Mouse (Mus musculus): ENCODE data around the gene Gnai2. TPM values are rescaled to one million over a fixed set of nuclear protein-coding genes. Genes with fewer than 3 reads are reported as not detected.

The Gnai2 gene
- polyA plus RNA-seq, 1 experiment = 283 TPM

GRCm38 (mm10) chr9:107646975-107647374 is 11.8 kb upstream of the Gnai2 start:
- TF ChIP-seq CTCF (IDR thresholded peaks at IDR 0.05; ENCODE audit: extremely low read depth, insufficient read depth, low read length) (no peak), POLR2A (IDR thresholded peaks at IDR 0.05; ENCODE audit: extremely low read depth, insufficient read depth, low read length) (no peak)
- no peak overlapping the region for H3K27ac ChIP-seq (ENCODE audit: insufficient read depth, low read length)
- no peaks in the 10 kb centered on the region for H3K4me1 ChIP-seq (ENCODE audit: control insufficient read depth, insufficient read depth, low read length)

DNA sequence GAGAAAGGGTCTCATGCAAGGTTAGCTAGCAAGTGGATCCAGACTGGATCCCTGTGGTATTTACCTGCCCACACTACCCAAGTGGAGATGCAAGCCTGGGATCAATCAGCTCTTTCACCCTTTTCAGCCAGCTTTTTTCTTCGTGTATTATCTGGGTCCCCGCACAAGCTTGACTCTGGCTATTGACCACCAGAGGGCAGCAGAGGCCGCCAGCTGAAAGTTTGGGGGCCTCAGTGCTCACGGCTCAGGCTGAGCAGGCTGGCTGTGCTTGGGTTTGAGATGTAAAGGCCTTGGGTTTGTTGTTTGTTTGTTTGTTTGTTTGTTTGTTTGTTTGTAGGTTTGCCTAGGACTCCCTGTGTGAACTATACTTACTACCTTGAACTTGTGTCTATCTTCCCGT is 10.4 kb upstream of the Gnai2 start:
- H3K4me3 ChIP-seq (ENCODE audit: insufficient read depth, low read length) = no peak overlapping the region
- no peaks in the 10 kb centered on the region for H3K4me1 ChIP-seq (ENCODE audit: control insufficient read depth, insufficient read depth, low read length)

More at GRCm38 (mm10) chr9:107646975-107647374, 11.8 kb upstream of the Gnai2 start:
- H3K4me3 ChIP-seq (ENCODE audit: insufficient read depth, low read length) = no peak overlapping the region

GRCm38 (mm10) chr9:107645153-107645510 is 10.0 kb upstream of the Gnai2 start:
- Histone ChIP-seq H3K4me3 (ENCODE audit: insufficient read depth, low read length) (no peak overlapping the region; the same call in 1 of the 2 replicates), H3K27ac (ENCODE audit: insufficient read depth, low read length) (no peak overlapping the region), H3K4me1 (ENCODE audit: control insufficient read depth, insufficient read depth, low read length) (no peaks in the 10 kb centered on the region)
- TF ChIP-seq POLR2A (IDR thresholded peaks at IDR 0.05; ENCODE audit: extremely low read depth, insufficient read depth, low read length) (no peak), CTCF (IDR thresholded peaks at IDR 0.05; ENCODE audit: extremely low read depth, insufficient read depth, low read length) (no peak)

More for the DNA sequence above, 10.4 kb upstream of the Gnai2 start:
- no peak overlapping the region for H3K27ac ChIP-seq (ENCODE audit: insufficient read depth, low read length)
- TF ChIP-seq POLR2A (IDR thresholded peaks at IDR 0.05; ENCODE audit: extremely low read depth, insufficient read depth, low read length) (no peak), CTCF (IDR thresholded peaks at IDR 0.05; ENCODE audit: extremely low read depth, insufficient read depth, low read length) (peak; percentile 88)

- no peaks in the 10 kb centered on the region for H3K4me1 ChIP-seq (ENCODE audit: control insufficient read depth, insufficient read depth, low read length)
- H3K27ac ChIP-seq (ENCODE audit: insufficient read depth, low read length) = no peak overlapping the region
- TF ChIP-seq POLR2A (IDR thresholded peaks at IDR 0.05; ENCODE audit: extremely low read depth, insufficient read depth, low read length) (peak; percentile 71; the same call in 1 of the 2 replicates), CTCF (IDR thresholded peaks at IDR 0.05; ENCODE audit: extremely low read depth, insufficient read depth, low read length) (peak; percentile 75)
- peak overlapping the region; percentile 19 for H3K4me3 ChIP-seq (ENCODE audit: insufficient read depth, low read length)
Observed at GRCm38 (mm10) chr9:107644495-107645152, 9.5 kb upstream of the Gnai2 start.

DNA sequence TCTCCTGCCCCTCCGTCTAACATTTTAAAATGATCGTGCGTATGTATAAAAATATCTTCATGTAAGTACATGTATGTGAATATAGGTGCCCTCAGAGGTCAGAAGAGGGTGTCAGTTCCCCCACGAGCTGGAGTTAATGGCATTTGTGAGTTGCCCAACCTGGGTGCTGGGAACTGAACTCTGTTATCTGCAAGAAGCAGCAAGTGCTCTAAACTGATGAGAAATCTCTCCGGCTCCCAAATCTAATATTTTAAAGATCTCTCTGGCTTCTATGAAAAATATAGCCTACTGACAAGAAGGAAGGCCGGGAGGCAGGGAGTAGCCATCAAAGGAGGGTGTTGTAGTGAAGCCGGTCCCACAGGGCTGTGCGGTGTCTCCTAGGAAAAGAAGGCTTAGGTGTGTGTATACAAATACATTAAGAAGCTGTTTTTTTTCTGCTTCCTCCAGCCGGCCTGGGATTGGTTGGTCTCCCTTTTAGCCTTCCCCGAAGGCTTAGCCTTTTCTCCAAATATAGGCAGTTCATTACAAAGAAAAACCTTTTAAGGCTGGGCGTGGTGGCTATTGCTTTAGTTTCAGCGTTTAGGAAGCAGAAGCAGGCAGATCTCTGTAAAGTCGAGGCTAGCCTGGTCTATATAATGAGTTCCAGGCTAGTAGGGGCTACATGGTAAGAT is 8.5 kb upstream of the Gnai2 start:
- peak overlapping the region; percentile 19; the same call in 1 of the 2 replicates for H3K4me3 ChIP-seq (ENCODE audit: insufficient read depth, low read length)
- no peak overlapping the region for H3K27ac ChIP-seq (ENCODE audit: insufficient read depth, low read length)
- no peak for TF ChIP-seq POLR2A (IDR thresholded peaks at IDR 0.05; ENCODE audit: extremely low read depth, insufficient read depth, low read length)
- TF ChIP-seq CTCF (IDR thresholded peaks at IDR 0.05; ENCODE audit: extremely low read depth, insufficient read depth, low read length) = no peak
- H3K4me1 ChIP-seq (ENCODE audit: control insufficient read depth, insufficient read depth, low read length) = no peaks in the 10 kb centered on the region

DNA sequence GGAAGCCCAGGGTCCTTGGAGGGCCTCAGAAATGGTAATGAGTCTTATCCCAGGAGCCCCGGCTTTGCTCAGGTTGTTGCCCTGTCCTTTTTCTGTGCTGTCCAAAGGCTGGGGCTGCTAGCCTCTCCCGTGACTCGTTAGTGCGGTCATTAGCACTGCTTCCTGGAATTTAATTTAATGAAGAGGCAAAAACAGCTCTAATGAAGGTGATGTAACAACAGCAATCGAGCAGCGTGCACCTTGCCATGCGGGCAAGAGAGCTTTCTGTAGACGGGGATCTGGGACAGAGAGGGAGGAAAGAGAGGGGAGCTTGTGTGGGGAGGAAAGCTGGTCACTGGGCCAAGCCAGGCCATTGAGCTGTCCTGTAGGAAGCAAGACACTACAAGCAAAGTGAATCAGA is 6.5 kb upstream of the Gnai2 start:
- H3K4me3 ChIP-seq (ENCODE audit: insufficient read depth, low read length) = no peak overlapping the region
- H3K4me1 ChIP-seq (ENCODE audit: control insufficient read depth, insufficient read depth, low read length) = no peaks in the 10 kb centered on the region
- no peak for TF ChIP-seq CTCF (IDR thresholded peaks at IDR 0.05; ENCODE audit: extremely low read depth, insufficient read depth, low read length)
- H3K27ac ChIP-seq (ENCODE audit: insufficient read depth, low read length) = no peak overlapping the region

GRCm38 (mm10) chr9:107640257-107640772 is 5.1 kb upstream of the Gnai2 start:
- TF ChIP-seq POLR2A (IDR thresholded peaks at IDR 0.05; ENCODE audit: extremely low read depth, insufficient read depth, low read length) (no peak), CTCF (IDR thresholded peaks at IDR 0.05; ENCODE audit: extremely low read depth, insufficient read depth, low read length) (no peak)
- H3K4me3 ChIP-seq (ENCODE audit: insufficient read depth, low read length) = no peak overlapping the region
- no peaks in the 10 kb centered on the region for H3K4me1 ChIP-seq (ENCODE audit: control insufficient read depth, insufficient read depth, low read length)
- H3K27ac ChIP-seq (ENCODE audit: insufficient read depth, low read length) = no peak overlapping the region

- Histone ChIP-seq H3K27ac (ENCODE audit: insufficient read depth, low read length) (no peak overlapping the region), H3K4me3 (ENCODE audit: insufficient read depth, low read length) (no peak overlapping the region), H3K4me1 (ENCODE audit: control insufficient read depth, insufficient read depth, low read length) (peaks cover 4% of the 10 kb centered on the region)
- TF ChIP-seq POLR2A (IDR thresholded peaks at IDR 0.05; ENCODE audit: extremely low read depth, insufficient read depth, low read length) = no peak
- no peak for TF ChIP-seq CTCF (IDR thresholded peaks at IDR 0.05; ENCODE audit: extremely low read depth, insufficient read depth, low read length)
Observed at GRCm38 (mm10) chr9:107637070-107637469, 1.9 kb upstream of the Gnai2 start.

GRCm38 (mm10) chr9:107634406-107635278 is 525 bp downstream of the Gnai2 start:
- TF ChIP-seq CTCF (IDR thresholded peaks at IDR 0.05; ENCODE audit: extremely low read depth, insufficient read depth, low read length) (no peak), POLR2A (IDR thresholded peaks at IDR 0.05; ENCODE audit: extremely low read depth, insufficient read depth, low read length) (no peak)
- Histone ChIP-seq H3K27ac (ENCODE audit: insufficient read depth, low read length) (peak overlapping the region; percentile 48), H3K4me1 (ENCODE audit: control insufficient read depth, insufficient read depth, low read length) (peaks cover 4% of the 10 kb centered on the region), H3K4me3 (ENCODE audit: insufficient read depth, low read length) (peak overlapping the region; percentile 62)
